23 mouse cellular contexts compared by ENCODE assay signal in the genomic region with DNA sequence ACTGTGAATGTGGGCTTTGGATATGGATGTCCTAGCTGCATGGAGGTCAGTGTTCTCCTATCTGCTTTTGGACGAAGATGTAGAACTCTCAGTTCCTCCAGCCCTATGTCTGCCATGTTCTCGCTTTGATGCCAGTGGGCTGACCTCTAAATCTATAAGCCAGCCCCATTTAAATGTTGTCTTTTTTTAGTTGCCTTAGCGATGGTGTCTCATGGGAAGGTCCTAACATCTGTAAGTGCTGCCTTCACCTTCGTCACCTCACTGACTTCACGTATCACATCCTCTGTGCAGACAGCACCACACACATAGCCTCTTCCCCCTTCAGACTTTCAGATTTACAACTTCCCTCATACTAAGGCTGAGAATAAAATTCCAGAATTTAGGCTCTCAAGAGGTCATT.
DNase-seq lines count a peak whose midpoint lies in the region; ATAC-seq and TF ChIP-seq lines count a peak whose summit lies in the region.
"Had no signal": no experiment of that assay in that cellular context is flagged by ENCODE, and none has a peak within 500 bp of the region (broad histone marks: within the 10 kb centered on the region; RNA-seq: fewer than 3 reads in every experiment).

No protein-coding gene starts in this region.

- H3K4me1 ChIP-seq in heart, adult 2 months (ENCODE audit: control insufficient read depth, insufficient read depth, low read length): peaks cover 11% of the 10 kb centered on the region
- no peaks in the 10 kb centered on the region for H3K4me1 ChIP-seq in midbrain, embryonic 11.5 days (ENCODE audit: control insufficient read depth, insufficient read depth, low read length)
- no peaks in the 10 kb centered on the region for H3K4me1 ChIP-seq in midbrain, embryonic 14.5 days (ENCODE audit: control insufficient read depth, insufficient read depth, low read length)
- H3K4me1 ChIP-seq in CH12.LX (ENCODE audit: control insufficient read depth in 1 of 2, insufficient read depth in 2 of 2): peaks cover 7 to 13% of the 10 kb centered on the region in 2 experiments
- no peaks in the 10 kb centered on the region for H3K4me1 ChIP-seq in forebrain, postnatal 0 days (ENCODE audit: insufficient read depth)
- H3K4me1 ChIP-seq: embryonic facial prominence, embryonic 12.5 days; forebrain, embryonic 13.5 days had no signal

- peaks cover 10% of the 10 kb centered on the region for H3K36me3 ChIP-seq in heart, adult 2 months (ENCODE audit: control insufficient read depth, insufficient read depth, low read length)
- H3K36me3 ChIP-seq in midbrain, embryonic 11.5 days (ENCODE audit: control insufficient read depth, insufficient read depth, low read length): no peaks in the 10 kb centered on the region
- 0 out of 2 replicates have a peak, but pooled peaks cover 6% of the 10 kb centered on the region for H3K36me3 ChIP-seq in midbrain, embryonic 14.5 days (ENCODE audit: control insufficient read depth, insufficient read depth, low read length)
- H3K36me3 ChIP-seq in CH12.LX (replicated peaks in 1 of 2; ENCODE audit: control insufficient read depth in 1 of 2, insufficient read depth in 1 of 2, low read length in 1 of 2): peaks cover 0 to 2% of the 10 kb centered on the region in 2 experiments
- H3K36me3 ChIP-seq in forebrain, postnatal 0 days (ENCODE audit: insufficient read depth): peaks cover 4% of the 10 kb centered on the region; the same call in 1 of the 2 replicates
- H3K36me3 ChIP-seq: embryonic facial prominence, embryonic 10.5 days; forebrain, embryonic 15.5 days had no signal

- no peak for TF ChIP-seq POLR2A in heart, adult 2 months (IDR thresholded peaks at IDR 0.05; ENCODE audit: insufficient read depth, low read depth, low read length)
- no peak for TF ChIP-seq POLR2A in CH12.LX (IDR thresholded peaks at IDR 0.05; ENCODE audit: low read depth, low read length)

- intact Hi-C loops in heart, adult 2 months (cut with DNase I): no loop called here
- intact Hi-C loops in heart, postnatal 36 days (cut with DNase I): no loop called here

- peak overlapping the region; percentile 95 for H3K27ac ChIP-seq in heart, adult 2 months
- H3K27ac ChIP-seq in midbrain, embryonic 11.5 days (ENCODE audit: low read depth, low read length): no peak overlapping the region
- H3K27ac ChIP-seq in midbrain, embryonic 14.5 days (replicated peaks; ENCODE audit: low read depth, low read length): no peak overlapping the region
- H3K27ac ChIP-seq in CH12.LX (ENCODE audit: insufficient read depth, low read depth): peak overlapping the region; percentile 37; the same call in 1 of the 2 replicates
- H3K27ac ChIP-seq in forebrain, postnatal 0 days (ENCODE audit: low read depth, low read length): no peak overlapping the region
- H3K27ac ChIP-seq: embryonic facial prominence, embryonic 10.5 days; embryonic facial prominence, embryonic 12.5 days; forebrain, embryonic 13.5 days; forebrain, embryonic 15.5 days had no signal

- H3K9me3 ChIP-seq in midbrain, embryonic 11.5 days (ENCODE audit: control insufficient read depth, low read length): no peaks in the 10 kb centered on the region
- H3K9me3 ChIP-seq in midbrain, embryonic 14.5 days (ENCODE audit: control insufficient read depth, low read length): no peaks in the 10 kb centered on the region
- no peaks in the 10 kb centered on the region for H3K9me3 ChIP-seq in CH12.LX (replicated peaks; ENCODE audit: low read length)
- H3K9me3 ChIP-seq in forebrain, postnatal 0 days (ENCODE audit: low read length): no peaks in the 10 kb centered on the region
- H3K9me3 ChIP-seq: embryonic facial prominence, embryonic 10.5 days; embryonic facial prominence, embryonic 12.5 days; forebrain, embryonic 13.5 days; forebrain, embryonic 15.5 days had no signal

- TF ChIP-seq RAD21 in CH12.LX (IDR thresholded peaks at IDR 0.05; ENCODE audit: low read depth, low read length): no peak

- 86% methylated on average over 5 of the region's 5 CpGs for WGBS in heart, adult 2 months
- 92% methylated on average over 5 of the region's 5 CpGs for WGBS in midbrain, embryonic 11.5 days
- WGBS in midbrain, embryonic 14.5 days: 89% methylated on average over 5 of the region's 5 CpGs
- 94% methylated on average over 5 of the region's 5 CpGs for WGBS in forebrain, postnatal 0 days

- H3K79me2 ChIP-seq in heart, adult 2 months (replicated peaks; ENCODE audit: control insufficient read depth, insufficient read depth, low read length): no peaks in the 10 kb centered on the region
- H3K79me2 ChIP-seq in CH12.LX (replicated peaks; ENCODE audit: control insufficient read depth, extremely low read depth, insufficient read depth, poor library complexity, severe bottlenecking): no peaks in the 10 kb centered on the region

- H3K9ac ChIP-seq in heart, adult 2 months (ENCODE audit: low read depth, low read length): no peak overlapping the region
- no peak overlapping the region for H3K9ac ChIP-seq in midbrain, embryonic 11.5 days (ENCODE audit: low read length)
- no peak overlapping the region for H3K9ac ChIP-seq in midbrain, embryonic 14.5 days (replicated peaks; ENCODE audit: low read length)
- no peak overlapping the region for H3K9ac ChIP-seq in CH12.LX (ENCODE audit: insufficient read depth, low read depth)
- no peak overlapping the region for H3K9ac ChIP-seq in forebrain, postnatal 0 days
- H3K9ac ChIP-seq: embryonic facial prominence, embryonic 12.5 days; forebrain, embryonic 13.5 days; forebrain, embryonic 15.5 days had no signal

- DNase-seq in heart, adult 2 months: no peak
- no peak for DNase-seq in heart, postnatal 36 days
- DNase-seq in midbrain, embryonic 11.5 days (ENCODE audit: low spot score, missing footprints): peak; percentile 23
- DNase-seq in midbrain, embryonic 14.5 days: no peak
- DNase-seq in CH12.LX (ENCODE audit: extremely low read depth): peak; percentile 63
- DNase-seq in forebrain, postnatal 0 days: no peak
- no peak for DNase-seq in embryo, embryonic 9.5 days (ENCODE audit: extremely low spot score)
- DNase-seq: adrenal gland, adult 2 months; adrenal gland, postnatal 10 days; adrenal gland, postnatal 25 days; B cell, adult 2 months; cerebellum, adult 11 months; cerebellum, adult 18-20 months; cerebellum, adult 8-10 months; cerebellum, adult 9-11 months; cerebellum, postnatal 14 days; cerebellum, postnatal 36 days; embryo, embryonic 11 days had no signal

- no peak for TF ChIP-seq CTCF in heart, adult 2 months (IDR thresholded peaks at IDR 0.05)
- TF ChIP-seq CTCF in CH12.LX (conservative IDR thresholded peaks at IDR 0.05 in 1 of 2, IDR thresholded peaks at IDR 0.05 in 1 of 2; ENCODE audit: low read depth in 2 of 2, low read length in 2 of 2): no peak
- TF ChIP-seq CTCF in forebrain, postnatal 0 days (IDR thresholded peaks at IDR 0.05; ENCODE audit: low read depth): no peak

- in situ Hi-C loops in CH12.LX (cut with MboI; ENCODE audit: low pct_ligation_motif_present, low pct_unique_long_range_greater_than_20kb, low sequenced_read_pairs): no loop called here

- no peaks in the 10 kb centered on the region for H3K27me3 ChIP-seq in heart, adult 2 months (ENCODE audit: control insufficient read depth, insufficient read depth, low read length)
- H3K27me3 ChIP-seq in midbrain, embryonic 11.5 days (ENCODE audit: control insufficient read depth, insufficient read depth, low read length): no peaks in the 10 kb centered on the region
- H3K27me3 ChIP-seq in midbrain, embryonic 14.5 days (ENCODE audit: control insufficient read depth, insufficient read depth, low read length): no peaks in the 10 kb centered on the region
- H3K27me3 ChIP-seq in CH12.LX (replicated peaks): no peaks in the 10 kb centered on the region
- no peaks in the 10 kb centered on the region for H3K27me3 ChIP-seq in forebrain, postnatal 0 days (ENCODE audit: insufficient read depth, low read length)
- H3K27me3 ChIP-seq: embryonic facial prominence, embryonic 12.5 days; forebrain, embryonic 13.5 days; forebrain, embryonic 15.5 days had no signal

- H3K4me2 ChIP-seq in midbrain, embryonic 11.5 days: no peak overlapping the region
- no peak overlapping the region for H3K4me2 ChIP-seq in midbrain, embryonic 14.5 days (ENCODE audit: low read length)
- H3K4me2 ChIP-seq in CH12.LX (ENCODE audit: insufficient read depth, low read depth, poor library complexity, severe bottlenecking): no peak overlapping the region
- H3K4me2 ChIP-seq in forebrain, postnatal 0 days (ENCODE audit: low read depth): no peak overlapping the region
- H3K4me2 ChIP-seq: embryonic facial prominence, embryonic 12.5 days; forebrain, embryonic 13.5 days; forebrain, embryonic 15.5 days had no signal

- no peak for TF ChIP-seq EP300 in heart, adult 2 months (IDR thresholded peaks at IDR 0.05; ENCODE audit: insufficient read depth, low read depth, low read length)
- no peak for TF ChIP-seq EP300 in CH12.LX (IDR thresholded peaks at IDR 0.05; ENCODE audit: low read length)

- no peak overlapping the region for H3K4me3 ChIP-seq in heart, adult 2 months
- H3K4me3 ChIP-seq in midbrain, embryonic 11.5 days (ENCODE audit: low read depth, low read length): no peak overlapping the region
- H3K4me3 ChIP-seq in midbrain, embryonic 14.5 days (replicated peaks; ENCODE audit: low read depth, low read length): no peak overlapping the region
- no peak overlapping the region for H3K4me3 ChIP-seq in CH12.LX (replicated peaks in 1 of 3; ENCODE audit: low read depth in 2 of 3, low read length in 2 of 3, poor library complexity in 1 of 3)
- no peak overlapping the region for H3K4me3 ChIP-seq in forebrain, postnatal 0 days (ENCODE audit: low read depth, low read length)
- H3K4me3 ChIP-seq: embryonic facial prominence, embryonic 10.5 days; embryonic facial prominence, embryonic 12.5 days; forebrain, embryonic 13.5 days; forebrain, embryonic 15.5 days had no signal

- no peak for ATAC-seq in midbrain, embryonic 11.5 days (ENCODE audit: low FRiP score)
- ATAC-seq in midbrain, embryonic 14.5 days (ENCODE audit: low FRiP score, low TSS enrichment): no peak
- ATAC-seq in forebrain, postnatal 0 days: no peak
- ATAC-seq: CD4-positive, CD25-positive, alpha-beta regulatory T cell, adult 4 months; forebrain, embryonic 13.5 days; forebrain, embryonic 15.5 days had no signal

- dilution Hi-C loops in CH12.LX (cut with MboI; ENCODE audit: extremely low pct_ligation_motif_present, extremely low pct_unique_long_range_greater_than_20kb, low sequenced_read_pairs): no loop called here

TF ChIP-seq in CH12.LX, 34 proteins besides CTCF, POLR2A, EP300 and RAD21 (continues in another document):
- TF ChIP-seq ZC3H11A (IDR thresholded peaks at IDR 0.05; ENCODE audit: low read depth, low read length) (no peak), MEF2A (IDR thresholded peaks at IDR 0.05; ENCODE audit: borderline replicate concordance, low read depth, low read length) (no peak), SMC3 (IDR thresholded peaks at IDR 0.05; ENCODE audit: low read depth, low read length) (no peak), BHLHE40 (IDR thresholded peaks at IDR 0.05; ENCODE audit: low read depth, low read length) (no peak), ZNF384 (IDR thresholded peaks at IDR 0.05; ENCODE audit: low read depth, low read length) (no peak), ZKSCAN1 (IDR thresholded peaks at IDR 0.05; ENCODE audit: borderline replicate concordance, low read depth, low read length) (no peak), IRF4 (IDR thresholded peaks at IDR 0.05; ENCODE audit: low read depth, low read length) (no peak), MAZ (IDR thresholded peaks at IDR 0.05; ENCODE audit: low read depth, low read length) (no peak), USF1 (IDR thresholded peaks at IDR 0.05; ENCODE audit: low read depth, low read length) (no peak)

Comparison
In these comparisons a context has a peak if more than half of its experiments do, and no peak if none do; other contexts are left out.
1. DNase-seq: peak in midbrain, embryonic 11.5 days (single experiment) and CH12.LX (single experiment); none in heart, adult 2 months (0 of 2), heart, postnatal 36 days (0 of 2), midbrain, embryonic 14.5 days (single experiment), forebrain, postnatal 0 days (single experiment) and embryo, embryonic 9.5 days (single experiment).
2. H3K27ac ChIP-seq: peak in heart, adult 2 months (single experiment) and CH12.LX (single experiment); none in midbrain, embryonic 11.5 days (single experiment), midbrain, embryonic 14.5 days (single experiment) and forebrain, postnatal 0 days (single experiment).